Comparison of ENCODE assay signal across 32 mouse cellular contexts in the genomic region with DNA sequence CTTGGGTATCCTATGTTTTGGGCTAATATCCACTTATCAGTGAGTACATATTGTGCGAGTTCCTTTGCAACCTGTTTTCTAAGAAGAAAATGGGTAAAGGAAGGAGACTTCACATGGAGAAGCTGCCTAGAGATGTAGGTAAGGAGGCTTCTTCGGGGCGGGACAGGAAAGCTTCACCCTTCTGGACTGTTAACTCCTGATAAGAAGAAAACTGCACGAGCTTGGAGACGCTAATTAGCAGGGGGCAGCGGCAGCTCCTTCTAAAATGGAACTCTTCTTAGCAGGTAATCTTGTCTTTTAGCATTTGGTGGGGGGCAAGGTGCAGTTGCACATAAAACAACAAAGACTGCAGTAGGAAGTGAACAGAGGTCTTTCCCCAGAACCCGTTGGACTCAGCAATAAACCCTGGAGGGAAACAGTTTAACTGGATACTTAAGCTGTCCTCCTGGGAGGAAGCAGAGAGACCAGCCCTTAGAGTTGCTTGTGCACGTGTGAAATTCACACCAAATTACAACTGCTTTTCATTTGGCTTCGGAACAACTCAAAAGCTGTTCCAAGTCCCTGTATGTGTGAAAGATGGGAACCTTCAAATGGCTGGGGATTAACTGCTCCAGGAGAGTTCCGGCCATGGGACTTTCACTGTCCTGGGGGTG. TPM values are rescaled to one million over a fixed set of nuclear protein-coding genes. Genes with fewer than 3 reads are reported as not detected.
A peak's percentile ranks its signal among the peaks of the same experiment; 100 is the strongest.
DNase-seq lines count a peak whose midpoint lies in the region; ATAC-seq and TF ChIP-seq lines count a peak whose summit lies in the region.
"Had no signal": no experiment of that assay in that cellular context is flagged by ENCODE, and none has a peak within 500 bp of the region (broad histone marks: within the 10 kb centered on the region; RNA-seq: fewer than 3 reads in every experiment).

No protein-coding gene starts in this region.

- H3K36me3 ChIP-seq in G1E (replicated peaks) = no peaks in the 10 kb centered on the region
- no peaks in the 10 kb centered on the region for H3K36me3 ChIP-seq in liver, embryonic 15.5 days (replicated peaks)
- H3K36me3 ChIP-seq: embryonic facial prominence, embryonic 15.5 days; forebrain, embryonic 10.5 days; forebrain, embryonic 15.5 days; heart, embryonic 13.5 days; hindbrain, embryonic 10.5 days; hindbrain, embryonic 15.5 days; intestine, embryonic 15.5 days; limb, embryonic 13.5 days had no signal

- TF ChIP-seq CTCF in G1E (IDR thresholded peaks at IDR 0.05; ENCODE audit: low read depth, low read length) = no peak

- H3K4me1 ChIP-seq in G1E (ENCODE audit: insufficient read depth, low read depth, low read length) = peaks cover 40% of the 10 kb centered on the region
- H3K4me1 ChIP-seq in liver, embryonic 15.5 days (replicated peaks) = 0 out of 2 replicates have a peak, but pooled peaks cover 2% of the 10 kb centered on the region
- H3K4me1 ChIP-seq: embryonic facial prominence, embryonic 15.5 days; forebrain, embryonic 10.5 days; forebrain, embryonic 15.5 days; heart, embryonic 13.5 days; hindbrain, embryonic 10.5 days; hindbrain, embryonic 15.5 days; intestine, embryonic 15.5 days had no signal

- H3K9ac ChIP-seq in liver, embryonic 15.5 days = no peak overlapping the region
- H3K9ac ChIP-seq: embryonic facial prominence, embryonic 15.5 days; forebrain, embryonic 15.5 days; heart, embryonic 13.5 days; hindbrain, embryonic 15.5 days; intestine, embryonic 15.5 days; limb, embryonic 13.5 days had no signal

- WGBS in liver, embryonic 15.5 days (ENCODE audit: insufficient replicate concordance) = 35% methylated on average over 10 of the region's 10 CpGs

- H3K9me3 ChIP-seq in G1E (replicated peaks) = no peaks in the 10 kb centered on the region
- no peaks in the 10 kb centered on the region for H3K9me3 ChIP-seq in liver, embryonic 15.5 days (replicated peaks)
- H3K9me3 ChIP-seq: embryonic facial prominence, embryonic 15.5 days; forebrain, embryonic 10.5 days; forebrain, embryonic 15.5 days; heart, embryonic 13.5 days; hindbrain, embryonic 10.5 days; hindbrain, embryonic 15.5 days; intestine, embryonic 15.5 days; limb, embryonic 13.5 days had no signal

- intact Hi-C loops in heart, postnatal 36 days (cut with DNase I) = loop anchor here (5.0 kb wide), 1 partner anchor 250 kb away; no protein-coding TSS in a partner anchor

- peak overlapping the region; percentile 37 for H3K4me2 ChIP-seq in liver, embryonic 15.5 days
- H3K4me2 ChIP-seq: embryonic facial prominence, embryonic 15.5 days; forebrain, embryonic 15.5 days; heart, embryonic 13.5 days; hindbrain, embryonic 15.5 days; intestine, embryonic 15.5 days; limb, embryonic 13.5 days had no signal

- ATAC-seq in G1E (ENCODE audit: extremely low read depth, insufficient number of reproducible peaks, low FRiP score, poor library complexity, severe bottlenecking) = peak; percentile 65
- ATAC-seq in liver, embryonic 15.5 days (ENCODE audit: insufficient read depth) = peak; percentile 61; the same call in 1 of the 2 replicates
- ATAC-seq in inflammation-experienced regulatory T-cells, adult 6 months = no peak
- ATAC-seq: CD4-positive, CD25-positive, alpha-beta regulatory T cell, adult 4 months; forebrain, embryonic 15.5 days; intestine, embryonic 15.5 days; lung, postnatal 0 days; midbrain, embryonic 16.5 days had no signal

- no peak for DNase-seq in G1E (ENCODE audit: low spot score)
- peak; percentile 80 for DNase-seq in MEL-GATA-1-ER (ENCODE audit: extremely low read depth, low read depth)
- peak; percentile 39 for DNase-seq in liver
- no peak for DNase-seq in adipocyte (ENCODE audit: low spot score)
- no peak for DNase-seq in right cerebral cortex, postnatal 10 days (ENCODE audit: low spot score in 2 of 2)
- DNase-seq in heart, postnatal 36 days = no peak
- DNase-seq: adrenal gland, postnatal 14 days; cerebellum, adult 2 months; cerebellum, postnatal 25 days; gastrocnemius, adult 2 months; heart, adult 2 months; heart, postnatal 10 days; kidney, adult 2 months; kidney, postnatal 36 days; lung, adult 18-20 months; lung, postnatal 4 days; thymus, postnatal 4 days had no signal

- no peaks in the 10 kb centered on the region for H3K27me3 ChIP-seq in G1E (ENCODE audit: insufficient read depth, low read length)
- H3K27me3 ChIP-seq in liver, embryonic 15.5 days = no peaks in the 10 kb centered on the region
- H3K27me3 ChIP-seq: forebrain, embryonic 15.5 days; heart, embryonic 13.5 days; hindbrain, embryonic 15.5 days; intestine, embryonic 15.5 days; limb, embryonic 13.5 days had no signal

- no peak overlapping the region for H3K27ac ChIP-seq in liver, embryonic 15.5 days (replicated peaks)
- H3K27ac ChIP-seq: embryonic facial prominence, embryonic 15.5 days; forebrain, embryonic 10.5 days; forebrain, embryonic 15.5 days; gastrocnemius, adult 2 months; heart, adult 2 months; heart, embryonic 13.5 days; hindbrain, embryonic 10.5 days; hindbrain, embryonic 15.5 days; intestine, embryonic 15.5 days; limb, embryonic 13.5 days had no signal

- H3K4me3 ChIP-seq in G1E (ENCODE audit: low read depth, low read length) = peak overlapping the region; percentile 20; the same call in 1 of the 2 replicates
- H3K4me3 ChIP-seq in liver, embryonic 15.5 days (replicated peaks) = no peak overlapping the region
- H3K4me3 ChIP-seq: embryonic facial prominence, embryonic 15.5 days; forebrain, embryonic 10.5 days; forebrain, embryonic 15.5 days; gastrocnemius, adult 2 months; heart, adult 2 months; heart, embryonic 13.5 days; hindbrain, embryonic 10.5 days; hindbrain, embryonic 15.5 days; intestine, embryonic 15.5 days; limb, embryonic 13.5 days had no signal

RNA-seq across cellular contexts. Expression of a gene that starts 15.5 kb away (rescaled TPM):
- total RNA-seq in G1E (2014; fragmentation: Nextera tagmentation) (not detected in 2 replicates), G1E (2017) (not detected in 2 replicates)
- not detected in 2 replicates for polyA plus RNA-seq in G1E (2012)
- polyA plus RNA-seq in liver, embryonic 15.5 days (2015; fragmentation: Nextera tagmentation; extraction: Ambion mirVana) = not detected in 2 replicates
- polyA plus RNA-seq in inflammation-experienced regulatory T-cells, adult 6 months (2017; shearing (Covaris generic)) = not detected
- total RNA-seq in heart, postnatal 36 days (2021) = not detected
- total RNA-seq: adrenal gland, postnatal 14 days; heart, postnatal 10 days; neutrophil, adult 5-6 weeks had no signal
- polyA plus RNA-seq: heart, embryonic 13.5 days; kidney, adult 2 months; lung, postnatal 0 days; neural tube, embryonic 11.5 days had no signal

Comparison
In these comparisons a context has a peak if more than half of its experiments do, and no peak if none do; other contexts are left out.
1. DNase-seq: peak in MEL-GATA-1-ER (single experiment) and liver (single experiment); none in G1E (single experiment), adipocyte (single experiment), right cerebral cortex, postnatal 10 days (0 of 2) and heart, postnatal 36 days (0 of 2).